Mouse (Mus musculus): ENCODE measurements around the gene Vwa1. TPM values are rescaled to one million over a fixed set of nuclear protein-coding genes. Genes with fewer than 3 reads are reported as not detected.
A peak's percentile ranks its signal among the peaks of the same experiment; 100 is the strongest.

The Vwa1 gene
- polyA plus RNA-seq, 1 experiment from 2014 or later: 12.2 TPM

- H3K4me2 ChIP-seq (replicated peaks): no peak overlapping the region
- H3K4me1 ChIP-seq: peaks cover 32% of the 10 kb centered on the region
- H3K4me3 ChIP-seq: no peak overlapping the region
- no peak overlapping the region for H3K9ac ChIP-seq
- H3K36me3 ChIP-seq: peaks cover 49% of the 10 kb centered on the region
- no peaks in the 10 kb centered on the region for H3K27me3 ChIP-seq
- WGBS: 67% methylated on average over 8 of the region's 8 CpGs
- H3K9me3 ChIP-seq (replicated peaks): no peaks in the 10 kb centered on the region
- ATAC-seq (ENCODE audit: low FRiP score): no peak
- H3K27ac ChIP-seq: no peak overlapping the region
Measured at GRCm38 (mm10) chr4:155738262-155738661, 36.2 kb downstream of the Vwa1 start.

- H3K27ac ChIP-seq: no peak overlapping the region
- ATAC-seq (ENCODE audit: low FRiP score): no peak
- H3K36me3 ChIP-seq: peaks cover 37% of the 10 kb centered on the region
- H3K27me3 ChIP-seq: no peaks in the 10 kb centered on the region
- 91% methylated on average over 5 of the region's 5 CpGs for WGBS
- H3K4me2 ChIP-seq (replicated peaks): peak overlapping the region; percentile 74
- H3K4me1 ChIP-seq: peaks cover 34% of the 10 kb centered on the region
- H3K9me3 ChIP-seq (replicated peaks): no peaks in the 10 kb centered on the region
- 0 out of 2 replicates have a peak overlapping the region, but pooled peaks have one; percentile 73 for H3K4me3 ChIP-seq
- H3K9ac ChIP-seq: no peak overlapping the region
Measured at GRCm38 (mm10) chr4:155736421-155736820, 38.1 kb downstream of the Vwa1 start.

DNA sequence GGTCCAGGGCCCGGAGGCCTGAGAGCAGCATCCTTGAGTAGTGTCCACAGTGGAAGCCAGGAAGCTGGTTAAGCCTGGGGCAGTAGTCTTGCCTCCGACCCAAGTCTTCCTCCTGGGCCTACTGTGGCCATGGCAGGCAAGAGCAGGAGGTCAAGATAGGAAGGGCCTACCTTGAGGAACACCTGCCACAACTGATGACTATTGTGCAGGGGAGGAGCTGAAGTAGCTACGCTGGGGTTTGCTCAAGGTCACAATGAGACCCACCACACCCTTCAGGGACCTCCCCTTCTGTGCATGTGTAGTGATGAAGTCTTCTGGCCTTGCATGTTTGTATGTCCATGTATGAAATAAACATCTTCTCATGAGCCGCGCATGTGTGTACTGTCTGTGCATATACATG is 38.7 kb downstream of the Vwa1 start:
- WGBS: 69% methylated on average over 5 of the region's 5 CpGs
- Histone ChIP-seq H3K4me2 (replicated peaks) (peak overlapping the region; percentile 74), H3K4me1 (peaks cover 34% of the 10 kb centered on the region), H3K4me3 (peak overlapping the region; percentile 73), H3K9me3 (replicated peaks) (no peaks in the 10 kb centered on the region), H3K27me3 (no peaks in the 10 kb centered on the region), H3K36me3 (peaks cover 31% of the 10 kb centered on the region), H3K27ac (peak overlapping the region; percentile 96; the same call in 1 of the 2 replicates), H3K9ac (peak overlapping the region; percentile 93)
- no peak for ATAC-seq (ENCODE audit: low FRiP score)

DNA sequence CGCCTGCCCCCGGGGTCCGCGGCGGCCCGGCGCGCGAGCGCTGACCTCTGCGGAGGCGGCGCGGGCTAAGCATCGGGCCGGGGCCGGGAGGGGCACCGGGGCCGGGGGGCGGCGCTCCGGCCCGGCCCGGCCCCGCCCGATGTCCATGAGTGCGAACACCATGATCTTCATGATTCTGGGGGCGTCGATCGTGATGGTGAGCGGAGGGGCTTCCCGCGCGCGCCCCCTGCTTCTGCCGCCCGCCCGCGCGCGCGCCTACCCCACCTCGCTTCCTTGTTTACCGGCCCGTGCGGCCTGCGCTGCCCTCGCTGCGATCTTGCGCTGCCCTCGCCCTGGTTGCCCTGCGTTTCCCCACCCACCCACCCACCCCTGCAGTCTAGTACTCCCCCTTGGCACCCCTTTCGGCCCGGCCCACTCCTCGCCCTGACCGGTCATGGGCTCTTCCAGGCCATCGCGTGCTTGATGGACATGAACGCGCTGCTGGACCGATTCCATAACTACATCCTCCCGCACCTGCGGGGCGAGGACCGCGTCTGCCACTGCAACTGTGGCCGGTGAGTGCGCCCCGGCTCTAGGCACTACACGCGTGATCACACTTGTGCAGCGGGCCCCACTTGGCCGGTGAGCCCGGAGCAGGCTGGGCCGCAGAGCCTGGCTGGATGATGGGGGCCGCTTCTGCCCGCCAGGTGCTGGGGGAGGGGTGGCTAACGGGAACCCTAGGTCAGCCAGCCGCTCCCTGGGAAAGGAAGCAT is 39.4 kb downstream of the Vwa1 start:
- Histone ChIP-seq H3K4me2 (replicated peaks) (peak overlapping the region; percentile 74), H3K27me3 (no peaks in the 10 kb centered on the region), H3K36me3 (peaks cover 25% of the 10 kb centered on the region), H3K4me1 (peaks cover 34% of the 10 kb centered on the region), H3K9ac (peak overlapping the region; percentile 93), H3K4me3 (peak overlapping the region; percentile 73), H3K9me3 (replicated peaks) (no peaks in the 10 kb centered on the region), H3K27ac (peak overlapping the region; percentile 96)
- under 1% methylated on average over 66 of the region's 79 CpGs for WGBS
- ATAC-seq (ENCODE audit: low FRiP score): peak; percentile 71

GRCm38 (mm10) chr4:155734350-155734941 is 40.1 kb downstream of the Vwa1 start, which contains the start of gene Tmem240:
TSS of gene Tmem240 (plus strand) at chr4:155734800.
- H3K4me1 ChIP-seq: peaks cover 34% of the 10 kb centered on the region
- ATAC-seq (ENCODE audit: low FRiP score): peak; percentile 95
- H3K27ac ChIP-seq: peak within 1 kb of the TSS; percentile 96
- H3K9ac ChIP-seq: peak within 1 kb of the TSS; percentile 93
- H3K27me3 ChIP-seq: no peaks in the 10 kb centered on the region
- H3K4me3 ChIP-seq: peak within 1 kb of the TSS; percentile 73
- no peaks in the 10 kb centered on the region for H3K9me3 ChIP-seq (replicated peaks)
- WGBS: under 1% methylated on average over 23 of the region's 35 CpGs
- H3K4me2 ChIP-seq (replicated peaks): peak within 1 kb of the TSS; percentile 74
- H3K36me3 ChIP-seq: peaks cover 18% of the 10 kb centered on the region

DNA sequence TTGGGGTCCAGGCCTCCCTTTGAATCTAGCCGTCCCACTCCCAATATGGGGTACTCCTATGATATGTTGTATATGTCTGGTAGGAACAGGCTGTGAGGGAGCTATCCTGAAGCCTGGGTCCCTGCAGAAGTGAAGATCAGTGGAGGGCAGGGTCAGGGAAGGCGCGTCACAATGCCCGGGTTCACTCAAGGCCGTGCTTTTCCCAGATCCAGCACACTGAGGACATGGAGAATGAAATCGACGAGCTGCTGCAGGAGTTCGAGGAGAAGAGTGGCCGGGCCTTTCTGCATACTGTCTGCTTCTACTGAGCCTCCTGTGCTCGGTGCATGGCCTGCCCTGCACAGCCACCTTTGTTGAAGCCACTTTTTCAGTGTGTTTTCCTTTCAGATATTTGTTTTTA is 41.2 kb downstream of the Vwa1 start:
- Histone ChIP-seq H3K9me3 (replicated peaks) (no peaks in the 10 kb centered on the region), H3K36me3 (peaks cover 14% of the 10 kb centered on the region; the same call in 1 of the 2 replicates), H3K27me3 (no peaks in the 10 kb centered on the region), H3K27ac (no peak overlapping the region), H3K9ac (no peak overlapping the region), H3K4me2 (replicated peaks) (peak overlapping the region; percentile 74; the same call in 1 of the 2 replicates), H3K4me1 (peaks cover 34% of the 10 kb centered on the region), H3K4me3 (no peak overlapping the region)
- 88% methylated on average over 10 of the region's 10 CpGs for WGBS
- ATAC-seq (ENCODE audit: low FRiP score): no peak

GRCm38 (mm10) chr4:155727993-155728392 is 46.5 kb downstream of the Vwa1 start:
- Histone ChIP-seq H3K36me3 (peaks cover 22% of the 10 kb centered on the region), H3K27me3 (no peaks in the 10 kb centered on the region), H3K9me3 (replicated peaks) (no peaks in the 10 kb centered on the region), H3K9ac (no peak overlapping the region), H3K4me1 (no peaks in the 10 kb centered on the region), H3K27ac (peak overlapping the region; percentile 52; the same call in 1 of the 2 replicates), H3K4me2 (replicated peaks) (no peak overlapping the region), H3K4me3 (no peak overlapping the region)
- WGBS: 57% methylated on average over 2 of the region's 2 CpGs
- no peak for ATAC-seq (ENCODE audit: low FRiP score)

DNA sequence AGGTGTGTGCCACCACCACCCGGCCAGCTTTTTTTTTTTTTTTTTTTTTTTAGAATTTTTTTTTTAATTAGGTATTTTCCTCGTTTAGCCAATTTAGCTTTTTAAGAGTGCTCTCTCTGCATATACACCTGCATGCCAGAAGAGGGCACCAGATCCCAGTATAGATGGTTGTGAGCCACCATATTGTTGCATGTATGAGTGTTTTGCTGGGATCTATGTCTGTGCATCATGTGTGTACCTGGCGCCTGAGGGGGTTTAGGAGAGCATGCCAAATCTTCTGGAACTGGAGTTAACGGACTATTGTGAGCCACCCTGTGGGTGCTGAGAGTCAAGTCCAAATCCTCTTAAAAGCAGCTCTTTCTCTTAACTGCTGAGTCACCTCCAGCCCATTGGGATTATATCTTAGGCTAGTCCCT is 52.8 kb downstream of the Vwa1 start:
- no peak overlapping the region for H3K4me2 ChIP-seq (replicated peaks)
- no peaks in the 10 kb centered on the region for H3K4me1 ChIP-seq
- 68% methylated on average over 4 of the region's 4 CpGs for WGBS
- H3K4me3 ChIP-seq: no peak overlapping the region
- no peaks in the 10 kb centered on the region for H3K9me3 ChIP-seq (replicated peaks)
- H3K36me3 ChIP-seq: peaks cover 27% of the 10 kb centered on the region
- H3K27ac ChIP-seq: no peak overlapping the region
- H3K9ac ChIP-seq: no peak overlapping the region
- 0 out of 2 replicates have a peak, but pooled peaks have one; percentile 26 for ATAC-seq (ENCODE audit: low FRiP score)
- H3K27me3 ChIP-seq: no peaks in the 10 kb centered on the region

Small RNA genes within 50 kb of the gene (microRNA-seq; reads per million reads assigned to microRNA genes)
- not detected for gene Gm27743

Other genes starting within 250 kb of the Vwa1 start
- gene Nadk, start 212.3 kb downstream of the Vwa1 start, polyA plus RNA-seq (2016; fragmentation: Nextera tagmentation; extraction: Ambion mirVana): 89.0 and 92.4 TPM in 2 replicates
- gene Slc35e2, start 173.3 kb downstream of the Vwa1 start, polyA plus RNA-seq (2016; fragmentation: Nextera tagmentation; extraction: Ambion mirVana): 16.4 and 16.6 TPM in 2 replicates
- 85.3 and 86.8 TPM in 2 replicates for gene Cdk11b, start 149.8 kb downstream of the Vwa1 start, polyA plus RNA-seq (2016; fragmentation: Nextera tagmentation; extraction: Ambion mirVana)
- not detected in 2 replicates for gene Gm10563, start 129.3 kb downstream of the Vwa1 start, polyA plus RNA-seq (2016; fragmentation: Nextera tagmentation; extraction: Ambion mirVana)
- 3.9 and 5.9 TPM in 2 replicates for gene Mmp23, start 121.3 kb downstream of the Vwa1 start, polyA plus RNA-seq (2016; fragmentation: Nextera tagmentation; extraction: Ambion mirVana)
- gene Mib2, start 105.5 kb downstream of the Vwa1 start, polyA plus RNA-seq (2016; fragmentation: Nextera tagmentation; extraction: Ambion mirVana): 32.5 and 39.1 TPM in 2 replicates
- 10.4 and 10.9 TPM in 2 replicates for gene Fndc10, start 80.4 kb downstream of the Vwa1 start, polyA plus RNA-seq (2016; fragmentation: Nextera tagmentation; extraction: Ambion mirVana)
- gene Ssu72, start 69.9 kb downstream of the Vwa1 start, polyA plus RNA-seq (2016; fragmentation: Nextera tagmentation; extraction: Ambion mirVana): 140 and 144 TPM in 2 replicates
- 5.3 and 5.5 TPM in 2 replicates for gene Tmem240, start 39.9 kb downstream of the Vwa1 start, polyA plus RNA-seq (2016; fragmentation: Nextera tagmentation; extraction: Ambion mirVana)
- 81.8 and 84.7 TPM in 2 replicates for gene Atad3a, start 13.6 kb downstream of the Vwa1 start, polyA plus RNA-seq (2016; fragmentation: Nextera tagmentation; extraction: Ambion mirVana)
- 0.58 and 0.86 TPM in 2 replicates for gene Tmem88b, start 11.2 kb upstream of the Vwa1 start, polyA plus RNA-seq (2016; fragmentation: Nextera tagmentation; extraction: Ambion mirVana)
- not detected in 2 replicates for gene Ankrd65, start 15.7 kb upstream of the Vwa1 start, polyA plus RNA-seq (2016; fragmentation: Nextera tagmentation; extraction: Ambion mirVana)
- gene Mrpl20, start 28.2 kb upstream of the Vwa1 start, polyA plus RNA-seq (2016; fragmentation: Nextera tagmentation; extraction: Ambion mirVana): 189 and 204 TPM in 2 replicates
- gene Ccnl2, start 37.8 kb upstream of the Vwa1 start, polyA plus RNA-seq (2016; fragmentation: Nextera tagmentation; extraction: Ambion mirVana): 207 and 217 TPM in 2 replicates
- 127 and 133 TPM in 2 replicates for gene Aurkaip1, start 56.6 kb upstream of the Vwa1 start, polyA plus RNA-seq (2016; fragmentation: Nextera tagmentation; extraction: Ambion mirVana)
- 40.6 and 40.7 TPM in 2 replicates for gene Mxra8, start 65.0 kb upstream of the Vwa1 start, polyA plus RNA-seq (2016; fragmentation: Nextera tagmentation; extraction: Ambion mirVana)
- 18.6 and 20.0 TPM in 2 replicates for gene Dvl1, start 72.7 kb upstream of the Vwa1 start, polyA plus RNA-seq (2016; fragmentation: Nextera tagmentation; extraction: Ambion mirVana)
- gene Tas1r3, start 88.7 kb upstream of the Vwa1 start, polyA plus RNA-seq (2016; fragmentation: Nextera tagmentation; extraction: Ambion mirVana): 0.53 and 0.65 TPM in 2 replicates
- gene Cptp, start 94.7 kb upstream of the Vwa1 start, polyA plus RNA-seq (2016; fragmentation: Nextera tagmentation; extraction: Ambion mirVana): 18.5 and 18.6 TPM in 2 replicates
- 74.9 and 76.3 TPM in 2 replicates for gene Ints11, start 94.8 kb upstream of the Vwa1 start, polyA plus RNA-seq (2016; fragmentation: Nextera tagmentation; extraction: Ambion mirVana)
- gene Pusl1, start 117.1 kb upstream of the Vwa1 start, polyA plus RNA-seq (2016; fragmentation: Nextera tagmentation; extraction: Ambion mirVana): 45.1 and 48.3 TPM in 2 replicates
- gene Acap3, start 117.1 kb upstream of the Vwa1 start, polyA plus RNA-seq (2016; fragmentation: Nextera tagmentation; extraction: Ambion mirVana): 64.9 and 66.9 TPM in 2 replicates
- 149 and 150 TPM in 2 replicates for gene Ube2j2, start 169.1 kb upstream of the Vwa1 start, polyA plus RNA-seq (2016; fragmentation: Nextera tagmentation; extraction: Ambion mirVana)
- 17.2 and 25.7 TPM in 2 replicates for gene C1qtnf12, start 187.6 kb upstream of the Vwa1 start, polyA plus RNA-seq (2016; fragmentation: Nextera tagmentation; extraction: Ambion mirVana)
- 19.5 and 20.4 TPM in 2 replicates for gene B3galt6, start 218.0 kb upstream of the Vwa1 start, polyA plus RNA-seq (2016; fragmentation: Nextera tagmentation; extraction: Ambion mirVana)
- gene Sdf4, start 218.2 kb upstream of the Vwa1 start, polyA plus RNA-seq (2016; fragmentation: Nextera tagmentation; extraction: Ambion mirVana): 129 and 130 TPM in 2 replicates
- 0.29 and 0.76 TPM in 2 replicates for gene Tnfrsf4, start 239.1 kb upstream of the Vwa1 start, polyA plus RNA-seq (2016; fragmentation: Nextera tagmentation; extraction: Ambion mirVana)